Mouse (Mus musculus) heart, postnatal 0 days (tissue): ENCODE measurements around the gene Vash1.

ENCODE experiments used
- CTCF ChIP-seq: IDR thresholded peaks from 2 replicates; pipeline ENCODE4 v1.5.1; 2016; ENCODE audit warnings: antibody characterized with exemption, control low read depth, low read depth
- EP300 ChIP-seq: IDR thresholded peaks from 2 replicates; pipeline ENCODE4 v1.6.1; 2016; ENCODE audit warnings: antibody characterized with exemption, low read depth

DNA sequence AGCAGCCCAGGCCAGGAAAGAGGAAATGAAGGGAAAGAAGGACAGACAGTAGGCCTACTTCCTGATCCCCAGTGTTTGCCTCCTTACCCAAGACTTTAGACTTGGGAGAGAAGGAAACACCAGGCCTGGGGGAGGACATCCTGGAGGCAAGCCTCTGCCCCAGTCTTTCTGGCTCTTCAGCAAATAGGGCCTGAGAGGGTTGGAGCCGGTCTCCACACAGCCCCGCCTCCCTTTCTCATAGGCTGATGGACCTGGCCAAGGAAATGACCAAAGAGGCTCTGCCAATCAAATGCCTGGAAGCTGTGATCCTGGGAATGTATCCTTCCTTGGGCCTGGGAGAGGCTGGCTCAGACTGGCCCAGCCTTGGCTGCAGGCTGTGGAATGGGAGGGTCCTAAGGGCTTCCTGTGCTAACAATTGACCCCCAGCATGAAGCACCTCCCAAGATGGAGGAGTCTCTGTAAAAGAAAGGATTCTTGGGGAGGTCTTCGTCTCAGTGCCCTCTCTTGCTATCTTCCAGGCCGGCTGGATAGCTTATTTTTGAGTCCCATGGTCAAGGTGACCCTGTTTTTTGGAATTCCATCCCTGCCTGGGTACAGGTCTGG lies 9.6 kb downstream of the Vash1 start:
- TF ChIP-seq CTCF (no peak), EP300 (peak; percentile 84; the same call in 1 of the 2 replicates)
